Mouse (Mus musculus): ENCODE data around the gene Elof1.

DNA sequence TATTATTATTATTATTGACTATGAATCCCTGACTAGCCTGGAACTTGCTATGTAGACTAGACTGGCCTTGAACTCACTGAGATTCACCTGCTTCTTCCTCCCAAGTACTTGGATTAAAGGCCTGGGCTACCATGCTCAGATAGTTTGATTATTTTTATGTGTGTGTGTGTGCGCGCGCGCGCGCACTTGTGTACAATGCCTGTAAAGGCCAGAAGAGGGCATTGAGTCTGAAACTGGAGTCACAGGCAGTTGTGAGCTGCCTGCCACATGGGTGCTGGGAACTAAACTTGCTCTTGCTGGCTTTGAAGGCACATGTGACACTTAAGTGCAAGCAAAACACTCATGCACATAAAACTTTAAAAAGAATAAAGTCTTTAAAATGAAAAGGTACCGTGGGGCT is 27.7 kb downstream of the Elof1 start:
- TF ChIP-seq GATA1 (IDR thresholded peaks at IDR 0.05; ENCODE audit: low read length) (no peak), TAL1 (IDR thresholded peaks at IDR 0.05; ENCODE audit: low read length) (no peak)

All from erythroblast, embryonic 14.5 days (primary cell).